Mouse (Mus musculus) adrenal gland, postnatal 14 days (tissue): ENCODE measurements around the gene Elmo1. TPM values are rescaled to one million over a fixed set of nuclear protein-coding genes. Genes with fewer than 3 reads are reported as not detected.

Experiments used
- DNase-seq: peaks from one replicate; pipeline ENCODE4 v3.0.0; 2021; ENCODE audit warnings: mixed read lengths
- total RNA-seq: library from RNA; stranded (reverse); gene quantifications from 2 replicates; pipeline ENCODE4 v1.2.3, GENCODE M21; 2021

Elmo1 gene
- total RNA-seq, 1 experiment from 2014 or later = 19.2 TPM

- no peak for DNase-seq
These were observed 233.1 kb downstream of the Elmo1 start for GRCm38 (mm10) chr13:20323478-20323877.

- no peak for DNase-seq
These were observed 236.7 kb downstream of the Elmo1 start for GRCm38 (mm10) chr13:20327064-20327463.

- DNase-seq = no peak
These were observed 237.6 kb downstream of the Elmo1 start for GRCm38 (mm10) chr13:20327975-20328374.

GRCm38 (mm10) chr13:20328672-20329071 lies 238.3 kb downstream of the Elmo1 start:
- DNase-seq = no peak

- no peak for DNase-seq
These were observed 240.6 kb downstream of the Elmo1 start for GRCm38 (mm10) chr13:20330954-20331353.

- DNase-seq = no peak
These were observed 244.9 kb downstream of the Elmo1 start for GRCm38 (mm10) chr13:20335051-20335888.

GRCm38 (mm10) chr13:20335889-20336497 lies 245.6 kb downstream of the Elmo1 start:
- DNase-seq = no peak

- no peak for DNase-seq
These were observed 252.5 kb downstream of the Elmo1 start for GRCm38 (mm10) chr13:20342881-20343280.

GRCm38 (mm10) chr13:20349754-20350153 lies 259.4 kb downstream of the Elmo1 start:
- DNase-seq = no peak

- DNase-seq = no peak
These were observed 262.2 kb downstream of the Elmo1 start for GRCm38 (mm10) chr13:20352631-20353030.

- no peak for DNase-seq
These were observed 263.6 kb downstream of the Elmo1 start for GRCm38 (mm10) chr13:20353862-20354603.

- no peak for DNase-seq
These were observed 264.2 kb downstream of the Elmo1 start for GRCm38 (mm10) chr13:20354604-20354999.

GRCm38 (mm10) chr13:20362541-20362940 lies 272.1 kb downstream of the Elmo1 start:
- no peak for DNase-seq

GRCm38 (mm10) chr13:20365828-20366593 lies 275.6 kb downstream of the Elmo1 start:
- no peak for DNase-seq

GRCm38 (mm10) chr13:20370036-20370802 lies 279.8 kb downstream of the Elmo1 start:
- DNase-seq = no peak

- DNase-seq = no peak
These were observed 281.1 kb downstream of the Elmo1 start for GRCm38 (mm10) chr13:20371501-20371900.

- no peak for DNase-seq
These were observed 281.9 kb downstream of the Elmo1 start for GRCm38 (mm10) chr13:20372335-20372734.

- no peak for DNase-seq
These were observed 288.5 kb downstream of the Elmo1 start for GRCm38 (mm10) chr13:20378869-20379268.

GRCm38 (mm10) chr13:20383875-20384274 lies 293.5 kb downstream of the Elmo1 start:
- DNase-seq = no peak

GRCm38 (mm10) chr13:20384846-20385245 lies 294.4 kb downstream of the Elmo1 start:
- no peak for DNase-seq

- DNase-seq = no peak
These were observed 295.0 kb downstream of the Elmo1 start for GRCm38 (mm10) chr13:20385423-20385822.
